Mouse (Mus musculus): Measurements from ENCODE around the gene Atp5d.

GRCm38 (mm10) chr10:80098630-80099029 is 39.8 kb upstream of the Atp5d start:
- TF ChIP-seq CTCF (IDR thresholded peaks at IDR 0.05; ENCODE audit: extremely low read depth, insufficient read length, insufficient replicate concordance, low read depth, low read length): no peak
- peak; percentile 44; the same call in 1 of the 2 replicates for TF ChIP-seq POLR2A (IDR thresholded peaks at IDR 0.05; ENCODE audit: low read depth, low read length)
